Mouse (Mus musculus) embryonic facial prominence, embryonic 15.5 days (tissue): ENCODE measurements around the gene Cep63. TPM values are rescaled to one million over a fixed set of nuclear protein-coding genes. Genes with fewer than 3 reads are reported as not detected.

Source experiments
- ATAC-seq: fragments of 200-750 bp; cut with Nextera tagmentation; 2 replicates; pipeline ENCODE4 v1.8.0; 2017; ENCODE audit warnings: low read depth, moderate TSS enrichment; ENCODE audit not compliant: insufficient number of reproducible peaks, low FRiP score, low TSS enrichment
- H3K27ac ChIP-seq: fragments of 300-500 bp; sonication (generic); replicated peaks from 2 replicates; pipeline ENCODE4 v1.5.1; 2015; ENCODE audit warnings: mild to moderate bottlenecking, inconsistent platforms
- H3K27me3 ChIP-seq: fragments of 300-500 bp; sonication (generic); 2 replicates; pipeline ENCODE4 v1.6.1; 2015; ENCODE audit warnings: inconsistent platforms
- H3K36me3 ChIP-seq: fragments of 300-500 bp; sonication (generic); 2 replicates; pipeline ENCODE4 v1.6.1; 2015; ENCODE audit warnings: mild to moderate bottlenecking, inconsistent platforms
- H3K4me1 ChIP-seq: fragments of 300-500 bp; sonication (generic); 2 replicates; pipeline ENCODE4 v1.6.1; 2015; ENCODE audit warnings: inconsistent platforms
- H3K4me2 ChIP-seq: fragments of 300-500 bp; sonication (generic); replicated peaks from 2 replicates; pipeline ENCODE4 v1.6.1; 2015; ENCODE audit warnings: mild to moderate bottlenecking, inconsistent platforms
- H3K4me3 ChIP-seq: fragments of 300-500 bp; sonication (generic); replicated peaks from 2 replicates; pipeline ENCODE4 v1.5.1; 2015; ENCODE audit warnings: mild to moderate bottlenecking, inconsistent platforms
- H3K9ac ChIP-seq: fragments of 300-500 bp; sonication (generic); 2 replicates; pipeline ENCODE4 v1.6.1; 2015; ENCODE audit warnings: inconsistent platforms
- H3K9me3 ChIP-seq: fragments of 300-500 bp; sonication (generic); replicated peaks from 2 replicates; pipeline ENCODE4 v1.6.1; 2016; ENCODE audit warnings: inconsistent platforms
- WGBS: fragments of 180-500 bp; shearing (Covaris S2); methylation state at CpG from one replicate; pipeline ENCODE4 v1.1.7; 2015; 5-methylcytosine and 5-hydroxymethylcytosine counted together
- polyA plus RNA-seq: library from polyadenylated mRNA; unstranded; fragments of >200 nt; fragmentation: Nextera tagmentation; extraction: Ambion mirVana; gene quantifications from 2 replicates; pipeline ENCODE4 v1.2.1, GENCODE M21; 2015

Cep63 gene
- polyA plus RNA-seq, 1 experiment from 2014 or later = 49.3 TPM

DNA sequence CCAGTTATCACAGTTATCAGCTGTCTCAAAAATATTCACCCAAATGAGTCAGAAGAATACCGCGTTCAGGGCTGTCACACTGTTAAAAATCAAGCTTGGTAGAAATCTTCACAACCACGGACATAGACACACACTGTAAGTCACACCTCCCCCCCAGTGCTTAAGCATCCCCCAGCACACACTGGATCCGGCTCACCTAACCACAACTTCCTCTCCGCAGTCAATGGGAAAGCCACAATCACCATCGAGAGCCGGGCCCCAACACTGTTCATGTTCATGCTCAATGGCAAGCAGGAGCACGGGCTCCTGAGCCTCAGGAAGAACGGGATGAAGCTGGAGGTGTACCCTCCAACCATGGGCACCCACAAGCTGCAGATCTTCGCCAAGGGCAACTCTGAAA is 84.7 kb downstream of the Cep63 start:
- 71% methylated on average over 10 of the region's 10 CpGs for WGBS
- ATAC-seq = no peak
- Histone ChIP-seq H3K27me3 (peaks cover 19% of the 10 kb centered on the region), H3K4me1 (peaks cover 16% of the 10 kb centered on the region), H3K27ac (no peak overlapping the region), H3K4me2 (no peak overlapping the region), H3K9me3 (no peaks in the 10 kb centered on the region), H3K36me3 (no peaks in the 10 kb centered on the region), H3K4me3 (no peak overlapping the region), H3K9ac (no peak overlapping the region)

DNA sequence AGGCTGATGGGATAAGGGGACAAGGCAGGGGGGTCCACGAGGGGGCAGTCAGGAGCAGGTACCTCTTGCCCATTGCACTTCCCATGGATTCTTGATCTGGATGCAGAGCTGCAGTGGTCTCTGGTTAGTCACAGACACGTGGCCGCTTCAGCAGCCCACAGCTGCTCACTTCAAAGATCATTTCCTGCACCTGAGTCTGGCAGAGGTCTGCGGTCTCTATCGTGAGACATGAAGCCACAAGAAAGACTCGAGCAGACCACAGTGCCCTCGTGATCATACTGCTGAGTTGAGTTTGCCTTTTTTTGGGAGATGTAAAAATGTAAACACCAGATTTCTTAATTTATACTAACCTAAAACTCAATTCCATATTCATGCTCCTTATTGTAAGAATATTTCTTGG is 86.6 kb downstream of the Cep63 start:
- 0 out of 2 replicates have a peak, but pooled peaks cover 6% of the 10 kb centered on the region for H3K27me3 ChIP-seq
- peaks cover 6% of the 10 kb centered on the region for H3K4me1 ChIP-seq

DNA sequence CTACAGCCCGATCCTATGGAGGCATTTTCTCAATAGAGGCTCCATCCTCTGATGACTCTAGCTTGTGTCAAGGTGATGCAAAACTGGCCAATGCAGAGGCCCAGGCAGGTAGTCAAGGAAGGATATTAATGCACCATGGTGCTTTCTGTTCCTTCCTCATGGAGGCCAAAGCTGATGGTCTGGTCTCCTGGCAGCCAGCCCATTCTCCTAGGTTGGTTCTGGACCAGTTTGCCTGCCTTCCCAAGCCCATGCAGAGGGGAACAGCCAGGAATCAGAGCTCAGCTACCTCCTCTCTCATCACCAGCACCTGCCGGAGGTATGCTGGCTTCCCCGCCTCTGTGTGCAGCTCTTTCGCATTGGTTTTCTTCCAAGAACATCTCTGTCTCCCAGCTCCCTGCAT is 89.4 kb downstream of the Cep63 start:
- Histone ChIP-seq H3K4me3 (no peak overlapping the region), H3K9me3 (no peaks in the 10 kb centered on the region), H3K4me1 (no peaks in the 10 kb centered on the region), H3K27me3 (no peaks in the 10 kb centered on the region), H3K9ac (no peak overlapping the region), H3K36me3 (no peaks in the 10 kb centered on the region), H3K27ac (no peak overlapping the region), H3K4me2 (no peak overlapping the region)
- 85% methylated on average over 4 of the region's 4 CpGs for WGBS
- ATAC-seq = no peak

More for the DNA sequence above, 86.6 kb downstream of the Cep63 start:
- Histone ChIP-seq H3K36me3 (no peaks in the 10 kb centered on the region), H3K27ac (no peak overlapping the region), H3K4me2 (no peak overlapping the region), H3K9me3 (no peaks in the 10 kb centered on the region), H3K9ac (no peak overlapping the region), H3K4me3 (no peak overlapping the region)
- no peak for ATAC-seq
- 53% methylated on average over 7 of the region's 7 CpGs for WGBS

Other genes with a start within 250 kb of the Cep63 start
- gene Ky, start 120.8 kb downstream of the Cep63 start, polyA plus RNA-seq = 0.68 and 1.8 TPM in 2 replicates
- 182 and 192 TPM in 2 replicates for gene Anapc13, start 238 bp downstream of the Cep63 start, polyA plus RNA-seq
- gene Amotl2, start 90.1 kb upstream of the Cep63 start, polyA plus RNA-seq = 53.6 and 53.7 TPM in 2 replicates
- 24.8 and 33.1 TPM in 2 replicates for gene Ryk, start 208.4 kb upstream of the Cep63 start, polyA plus RNA-seq